Mouse (Mus musculus): ENCODE data around the gene 4921504E06Rik. TPM values are rescaled to one million over a fixed set of nuclear protein-coding genes. Genes with fewer than 3 reads are reported as not detected.

4921504E06Rik gene
- total and polyA plus RNA-seq, 3 experiments, result not detected

- Histone ChIP-seq H3K4me1 (ENCODE audit: control insufficient read depth in 1 of 2, insufficient read depth in 2 of 2, low read length in 2 of 2) (no peaks in the 10 kb centered on the region), H3K27ac (ENCODE audit: control insufficient read depth, low read depth, low read length) (no peak overlapping the region), H3K4me3 (ENCODE audit: control insufficient read depth in 1 of 2, insufficient read depth in 1 of 2, low read depth in 2 of 2, low read length in 2 of 2) (no peak overlapping the region), H3K9ac (ENCODE audit: control insufficient read depth, low read depth, low read length, poor library complexity, severe bottlenecking) (no peak overlapping the region), H3K79me2 (ENCODE audit: control insufficient read depth, insufficient read depth, low read length, poor library complexity) (no peaks in the 10 kb centered on the region), H3K36me3 (ENCODE audit: control insufficient read depth in 1 of 2, insufficient read depth in 2 of 2, low read length in 2 of 2) (no peaks in the 10 kb centered on the region), H3K27me3 (ENCODE audit: control insufficient read depth in 1 of 2, insufficient read depth in 2 of 2, low read length in 2 of 2) (no peaks in the 10 kb centered on the region), H3K9me3 (replicated peaks; ENCODE audit: insufficient read depth, low read length) (no peaks in the 10 kb centered on the region)
- no peak for TF ChIP-seq MXI1 (IDR thresholded peaks at IDR 0.05; ENCODE audit: low read depth, low read length)
- no peak for TF ChIP-seq POLR2AphosphoS5 (IDR thresholded peaks at IDR 0.05; ENCODE audit: borderline replicate concordance, low read depth, low read length)
- TF ChIP-seq MAFK (IDR thresholded peaks at IDR 0.05; ENCODE audit: borderline replicate concordance, low read depth, low read length), result no peak
- TF ChIP-seq JUND (IDR thresholded peaks at IDR 0.05; ENCODE audit: low read depth, low read length), result no peak
- TF ChIP-seq SIN3A (IDR thresholded peaks at IDR 0.05; ENCODE audit: low read length), result no peak
- DNase-seq (ENCODE audit: low read depth, low spot score), result no peak
Measured at GRCm38 (mm10) chr2:19562114-19562829, 8.6 kb upstream of the 4921504E06Rik start.

DNA sequence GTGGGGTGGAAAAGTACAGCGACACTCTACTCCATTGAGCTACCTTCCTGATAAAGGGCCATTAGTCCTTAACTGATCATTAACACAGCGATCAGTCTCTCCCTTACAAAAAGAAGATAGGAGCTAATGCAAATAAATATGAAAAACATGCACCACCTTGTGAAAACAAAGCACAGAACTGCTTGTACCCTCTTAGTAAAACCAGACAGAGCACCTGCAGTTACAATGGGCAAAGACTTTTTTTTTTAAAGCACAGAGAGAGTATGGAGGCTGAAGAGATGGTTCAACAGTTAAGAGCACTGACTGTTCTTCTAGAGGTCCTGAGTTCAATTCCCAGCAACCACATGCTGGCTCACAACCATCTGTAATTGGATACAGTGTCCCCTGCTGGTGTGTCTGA, 6.9 kb upstream of the 4921504E06Rik start:
- DNase-seq (ENCODE audit: low read depth, low spot score), result no peak
- Histone ChIP-seq H3K27ac (ENCODE audit: control insufficient read depth, low read depth, low read length) (no peak overlapping the region), H3K9ac (ENCODE audit: control insufficient read depth, low read depth, low read length, poor library complexity, severe bottlenecking) (no peak overlapping the region), H3K4me3 (ENCODE audit: control insufficient read depth in 1 of 2, insufficient read depth in 1 of 2, low read depth in 2 of 2, low read length in 2 of 2) (no peak overlapping the region), H3K27me3 (ENCODE audit: control insufficient read depth in 1 of 2, insufficient read depth in 2 of 2, low read length in 2 of 2) (no peaks in the 10 kb centered on the region), H3K9me3 (replicated peaks; ENCODE audit: insufficient read depth, low read length) (no peaks in the 10 kb centered on the region), H3K4me1 (ENCODE audit: control insufficient read depth in 1 of 2, insufficient read depth in 2 of 2, low read length in 2 of 2) (no peaks in the 10 kb centered on the region), H3K79me2 (ENCODE audit: control insufficient read depth, insufficient read depth, low read length, poor library complexity) (no peaks in the 10 kb centered on the region), H3K36me3 (ENCODE audit: control insufficient read depth in 1 of 2, insufficient read depth in 2 of 2, low read length in 2 of 2) (no peaks in the 10 kb centered on the region)
- no peak for TF ChIP-seq ZNF384 (IDR thresholded peaks at IDR 0.05; ENCODE audit: low read depth, low read length)
- TF ChIP-seq TBP (IDR thresholded peaks at IDR 0.05; ENCODE audit: low read depth, low read length), result no peak
- TF ChIP-seq MEF2A (IDR thresholded peaks at IDR 0.05; ENCODE audit: extremely low read depth, insufficient replicate concordance, low read depth, low read length, poor library complexity, severe bottlenecking), result no peak
- no peak for TF ChIP-seq ZKSCAN1 (IDR thresholded peaks at IDR 0.05; ENCODE audit: low read depth, low read length)
- TF ChIP-seq HCFC1 (IDR thresholded peaks at IDR 0.05; ENCODE audit: low read depth, low read length), result no peak
- TF ChIP-seq MXI1 (IDR thresholded peaks at IDR 0.05; ENCODE audit: low read depth, low read length), result no peak
- TF ChIP-seq E2F4 (IDR thresholded peaks at IDR 0.05; ENCODE audit: borderline replicate concordance, low read depth, low read length), result no peak
- TF ChIP-seq MAX (IDR thresholded peaks at IDR 0.05; ENCODE audit: low read length), result no peak
- no peak for TF ChIP-seq CHD1 (IDR thresholded peaks at IDR 0.05; ENCODE audit: low read depth, low read length)
- no peak for TF ChIP-seq NELFE (IDR thresholded peaks at IDR 0.05; ENCODE audit: low read depth, low read length)
- TF ChIP-seq POLR2AphosphoS2 (IDR thresholded peaks at IDR 0.05; ENCODE audit: low read length), result no peak
- TF ChIP-seq CTCF (IDR thresholded peaks at IDR 0.05 in 2 of 3, conservative IDR thresholded peaks at IDR 0.05 in 1 of 3; ENCODE audit: control insufficient read depth in 1 of 3, insufficient read depth in 1 of 3, low read depth in 2 of 3, low read length in 3 of 3, poor library complexity in 1 of 3, severe bottlenecking in 1 of 3), result no peak
- no peak for TF ChIP-seq CHD2 (IDR thresholded peaks at IDR 0.05; ENCODE audit: low read length)
- TF ChIP-seq EP300 (IDR thresholded peaks at IDR 0.05; ENCODE audit: low read depth in 1 of 2, low read length in 2 of 2), result no peak
- no peak for TF ChIP-seq MYC (IDR thresholded peaks at IDR 0.05; ENCODE audit: low read depth, low read length)
- TF ChIP-seq ZMIZ1 (IDR thresholded peaks at IDR 0.05; ENCODE audit: low read depth, low read length), result no peak
- TF ChIP-seq USF2 (IDR thresholded peaks at IDR 0.05; ENCODE audit: borderline replicate concordance in 1 of 2, insufficient read depth in 1 of 2, low read depth in 1 of 2, low read length in 2 of 2), result no peak
- TF ChIP-seq POLR2AphosphoS5 (IDR thresholded peaks at IDR 0.05; ENCODE audit: borderline replicate concordance, low read depth, low read length), result no peak
- TF ChIP-seq RAD21 (IDR thresholded peaks at IDR 0.05; ENCODE audit: low read depth, low read length), result no peak
- TF ChIP-seq UBTF (IDR thresholded peaks at IDR 0.05; ENCODE audit: borderline replicate concordance, insufficient read depth, low read depth, low read length), result no peak

Measured in MEL (cell line).